Mouse (Mus musculus): Measurements from ENCODE around the gene Olfr1102. TPM values are rescaled to one million over a fixed set of nuclear protein-coding genes. Genes with fewer than 3 reads are reported as not detected.

The Olfr1102 gene
- not detected for total RNA-seq (2021)
- long read RNA-seq, experiment 1, result 0 reads
- long read RNA-seq, experiment 2, result 0 reads

DNA sequence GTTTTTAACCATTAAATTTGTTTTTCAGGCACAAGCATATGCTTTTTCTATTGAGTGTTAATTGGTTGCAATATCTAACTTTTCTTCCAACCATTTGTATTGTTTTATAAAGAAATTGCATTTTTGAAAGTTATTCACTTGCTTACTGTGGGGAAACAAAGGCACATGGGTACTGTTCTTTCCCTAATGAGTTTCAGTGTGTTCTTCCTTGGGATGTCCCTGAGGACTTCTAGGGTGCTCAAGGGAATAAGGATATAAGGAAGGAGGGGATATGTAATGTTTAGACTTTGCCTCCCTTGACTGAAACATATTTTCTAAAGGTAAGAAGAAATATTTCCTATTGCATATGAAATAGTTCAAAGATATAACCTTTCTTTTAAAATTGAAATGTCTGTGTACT, at the start of gene Olfr1102:
Olfr1102 (plus strand) TSS at position 301 of the 400 bp plus-strand sequence.
- no peak for DNase-seq

DNA sequence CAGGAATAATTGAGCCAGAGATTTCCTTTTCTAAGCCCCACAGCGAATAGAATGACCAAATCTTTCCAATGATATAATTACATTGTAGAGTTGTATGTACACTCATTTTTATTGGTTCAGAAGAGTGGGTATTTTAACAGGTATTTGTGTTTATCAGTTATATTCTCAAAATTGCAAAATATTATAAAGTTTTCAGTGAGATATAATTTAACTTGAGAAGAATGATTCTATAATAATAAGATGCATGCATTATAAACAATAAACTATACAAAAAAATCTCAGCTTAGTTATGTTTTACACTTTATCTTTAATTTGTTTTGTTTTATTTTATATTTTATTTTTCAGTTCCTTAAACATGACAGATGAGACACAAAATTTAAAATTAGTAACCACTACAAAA, 37.6 kb upstream of the Olfr1102 start, which contains the start of gene Olfr1099:
Olfr1099 (minus strand) TSS at position 101 of the 400 bp plus-strand sequence.
- DNase-seq, result no peak

DNA sequence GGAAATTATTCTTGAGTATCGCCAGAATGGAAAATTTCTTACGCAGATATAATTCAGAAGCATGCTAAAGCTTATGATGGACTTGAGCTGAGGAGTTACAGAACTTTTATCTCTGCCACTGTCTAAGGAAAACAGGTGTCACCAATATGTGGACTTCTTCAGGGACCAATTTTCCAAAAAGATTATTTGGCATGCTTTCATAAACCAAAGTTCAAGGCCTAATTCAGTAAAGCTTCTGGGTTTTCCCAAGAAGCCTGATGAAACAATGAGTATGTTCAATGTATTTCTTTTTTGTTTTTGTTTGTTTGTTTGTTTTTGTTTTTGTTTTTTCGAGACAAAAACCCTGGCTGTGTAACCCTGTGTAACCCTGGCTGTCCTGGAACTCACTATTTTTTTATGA, 18.3 kb upstream of the Olfr1102 start, which contains the start of gene Olfr1100:
Olfr1100 (minus strand) TSS at position 101 of the 400 bp plus-strand sequence.
- no peak for DNase-seq

DNA sequence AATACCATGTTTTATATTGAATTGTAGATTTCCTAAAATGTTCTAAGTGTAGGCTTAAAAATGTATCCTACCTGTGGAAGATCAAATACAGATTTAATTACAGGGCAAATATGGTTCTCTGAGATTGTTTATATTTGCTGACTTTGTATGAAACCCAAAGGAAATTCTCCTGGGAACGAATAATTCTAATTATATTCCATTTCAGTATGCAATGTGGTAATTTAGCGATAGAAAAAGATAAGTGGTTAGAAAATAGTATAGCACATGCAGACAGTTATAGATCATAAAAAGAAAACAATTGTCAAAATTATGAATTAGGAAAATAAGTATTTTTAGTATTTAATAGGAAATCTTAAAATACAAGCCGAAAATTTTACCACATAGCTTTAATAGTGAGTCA, 7.1 kb upstream of the Olfr1102 start, which contains the start of gene Olfr1101:
Olfr1101 (minus strand) TSS at position 101 of the 400 bp plus-strand sequence.
- DNase-seq, result no peak

DNA sequence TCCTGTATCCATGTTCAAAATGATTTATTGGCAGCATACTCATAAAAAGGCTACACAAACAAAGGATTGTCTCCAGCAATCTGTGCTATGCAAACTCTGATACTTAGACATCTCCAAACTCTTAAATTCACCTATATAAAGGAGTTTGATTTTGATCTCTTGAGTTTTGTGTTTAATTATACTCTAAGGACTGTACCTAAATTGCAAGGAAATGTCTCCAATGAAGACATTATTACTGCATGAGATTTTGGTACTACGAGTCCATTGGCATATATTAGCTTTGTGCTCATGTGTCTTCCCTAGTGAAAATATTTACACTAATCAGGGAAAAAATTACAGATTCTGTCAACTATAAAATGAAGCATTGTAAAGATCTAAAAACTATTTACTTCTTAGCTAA, 28.8 kb downstream of the Olfr1102 start, which contains the start of gene Olfr1104:
Olfr1104 (minus strand) TSS at position 101 of the 400 bp plus-strand sequence.
- DNase-seq, result no peak

DNA sequence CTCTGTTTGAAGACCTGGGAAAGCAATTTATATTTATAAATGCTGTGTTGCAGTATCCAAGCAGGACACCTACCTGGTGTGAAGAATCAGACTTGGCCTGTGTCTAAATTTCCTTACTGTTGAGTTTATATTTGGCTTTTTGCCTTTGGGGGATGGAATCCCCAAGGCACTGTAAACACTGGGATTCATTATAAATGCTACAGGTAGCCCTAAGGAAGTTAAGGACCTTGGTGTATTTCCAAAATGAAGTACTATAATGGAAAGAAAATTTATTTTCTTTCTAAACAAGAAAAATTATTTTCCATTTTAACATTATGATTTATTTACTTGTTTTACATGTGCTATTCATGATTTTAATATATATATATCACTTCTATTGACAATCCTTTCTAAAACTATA, 38.2 kb downstream of the Olfr1102 start, which contains the start of gene Olfr1105:
Olfr1105 (minus strand) TSS at position 101 of the 400 bp plus-strand sequence.
- no peak for DNase-seq

DNA sequence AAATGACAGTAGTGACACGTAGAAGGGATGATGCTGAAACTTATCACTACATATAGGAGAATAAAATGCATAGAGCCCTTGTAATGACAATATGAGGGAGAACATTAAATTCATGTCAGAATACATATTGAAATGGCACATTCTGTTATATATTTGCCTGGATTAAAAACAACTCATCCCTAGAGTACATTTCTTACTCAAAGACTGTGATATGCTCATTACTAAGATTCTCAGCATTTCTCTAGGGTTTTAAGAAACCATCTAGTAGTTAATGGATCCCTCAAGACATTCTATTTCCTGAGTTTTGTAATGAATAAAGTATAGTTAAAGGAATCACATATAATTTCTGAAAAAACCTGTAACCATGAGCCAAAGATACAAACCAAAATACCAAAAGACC, 54.0 kb downstream of the Olfr1102 start, which contains the start of gene Olfr1106:
Olfr1106 (minus strand) TSS at position 101 of the 400 bp plus-strand sequence.
- no peak for DNase-seq

Other genes with a start within 250 kb of the Olfr1102 start
- not detected for gene Olfr1090, start 239.4 kb upstream of the Olfr1102 start, total RNA-seq (2021)
- not detected for gene Olfr1093, start 215.9 kb upstream of the Olfr1102 start, total RNA-seq (2021)
- not detected for gene Olfr141, start 188.4 kb upstream of the Olfr1102 start, total RNA-seq (2021)
- gene Olfr1094, start 173.7 kb upstream of the Olfr1102 start, total RNA-seq (2021), result not detected
- not detected for gene Olfr1095, start 146.7 kb upstream of the Olfr1102 start, total RNA-seq (2021)
- not detected for gene Gm13723, start 123.6 kb upstream of the Olfr1102 start, total RNA-seq (2021)
- not detected for gene Olfr1097, start 106.2 kb upstream of the Olfr1102 start, total RNA-seq (2021)
- gene Olfr1098, start 73.9 kb upstream of the Olfr1102 start, total RNA-seq (2021), result not detected
- gene Olfr1099, start 37.7 kb upstream of the Olfr1102 start, total RNA-seq (2021), result not detected
- gene Olfr1100, start 18.4 kb upstream of the Olfr1102 start, total RNA-seq (2021), result not detected
- not detected for gene Olfr1101, start 7.2 kb upstream of the Olfr1102 start, total RNA-seq (2021)
- gene Olfr1104, start 28.7 kb downstream of the Olfr1102 start, total RNA-seq (2021), result not detected
- not detected for gene Olfr1105, start 38.1 kb downstream of the Olfr1102 start, total RNA-seq (2021)
- not detected for gene Olfr1106, start 53.9 kb downstream of the Olfr1102 start, total RNA-seq (2021)
- gene Olfr1107, start 77.4 kb downstream of the Olfr1102 start, total RNA-seq (2021), result not detected
- gene Olfr1109, start 97.6 kb downstream of the Olfr1102 start, total RNA-seq (2021), result not detected
- not detected for gene Olfr259, start 116.2 kb downstream of the Olfr1102 start, total RNA-seq (2021)
- not detected for gene Olfr1110, start 141.9 kb downstream of the Olfr1102 start, total RNA-seq (2021)
- not detected for gene Olfr1111, start 154.2 kb downstream of the Olfr1102 start, total RNA-seq (2021)
- gene Olfr1112, start 189.4 kb downstream of the Olfr1102 start, total RNA-seq (2021), result not detected
- gene Olfr1113, start 210.6 kb downstream of the Olfr1102 start, total RNA-seq (2021), result not detected
- gene Olfr1115, start 249.6 kb downstream of the Olfr1102 start, total RNA-seq (2021), result not detected

Measured in heart, adult 18-20 months (tissue).